Mouse (Mus musculus): ENCODE data around the gene Heatr5b.
"Not testable (repeated sequence)": the region's sequence is repeated elsewhere in the genome, so short reads cannot be mapped to it uniquely, and the experiment has no call there.

Gene Heatr5b

GRCm38 (mm10) chr17:78834856-78835835 is at the start of gene Heatr5b, which contains the start of gene Gpatch11:
Gene Heatr5b (minus strand): TSS chr17:78835364.
Gene Gpatch11 (plus strand): TSS chr17:78835567.
- peak; percentile 96 for DNase-seq (ENCODE audit: low read depth, low spot score)

GRCm38 (mm10) chr17:78883291-78883690 is 48.1 kb upstream of the Heatr5b start:
- DNase-seq (ENCODE audit: low read depth, low spot score), result no peak

- DNase-seq (ENCODE audit: low read depth, low spot score), result peak; percentile 87
These were observed 47.4 kb upstream of the Heatr5b start, which contains the start of gene Eif2ak2 for GRCm38 (mm10) chr17:78882401-78883112. Gene Eif2ak2 (minus strand): TSS chr17:78882573.

GRCm38 (mm10) chr17:78881878-78882304 is 46.7 kb upstream of the Heatr5b start:
- no peak for DNase-seq (ENCODE audit: low read depth, low spot score)

GRCm38 (mm10) chr17:78873886-78874285 is 38.7 kb upstream of the Heatr5b start:
- DNase-seq (ENCODE audit: low read depth, low spot score), result no peak

DNA sequence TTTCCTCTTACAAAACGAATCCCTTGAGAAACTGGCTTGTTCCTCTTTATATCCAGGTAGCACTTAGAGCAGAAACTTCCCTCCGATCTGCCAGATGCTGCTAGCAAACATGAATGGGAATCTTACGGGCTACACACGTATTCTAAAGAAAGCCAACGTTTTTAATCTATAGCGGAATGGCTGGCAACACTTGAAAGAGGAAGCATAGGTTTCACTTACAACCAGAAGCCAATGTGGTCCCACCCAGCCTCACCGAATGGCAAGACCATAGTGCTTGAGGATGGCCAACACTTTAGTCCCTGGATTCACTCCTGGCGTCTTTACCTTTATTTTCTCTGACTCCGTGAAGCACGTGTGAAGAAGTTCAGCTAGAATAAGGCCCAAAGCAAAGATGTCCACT is 21.1 kb upstream of the Heatr5b start:
- no peak for DNase-seq (ENCODE audit: low read depth, low spot score)

- DNase-seq (ENCODE audit: low read depth, low spot score), result no peak
These were observed 7.2 kb upstream of the Heatr5b start for GRCm38 (mm10) chr17:78842271-78842928.

GRCm38 (mm10) chr17:78836056-78836455 is 892 bp upstream of the Heatr5b start:
- DNase-seq (ENCODE audit: low read depth, low spot score), result no peak

GRCm38 (mm10) chr17:78824346-78824745 is 10.8 kb downstream of the Heatr5b start:
- DNase-seq (ENCODE audit: low read depth, low spot score), result no peak

- DNase-seq (ENCODE audit: low read depth, low spot score), result no peak
These were observed 25.6 kb downstream of the Heatr5b start for GRCm38 (mm10) chr17:78809582-78809981.

DNA sequence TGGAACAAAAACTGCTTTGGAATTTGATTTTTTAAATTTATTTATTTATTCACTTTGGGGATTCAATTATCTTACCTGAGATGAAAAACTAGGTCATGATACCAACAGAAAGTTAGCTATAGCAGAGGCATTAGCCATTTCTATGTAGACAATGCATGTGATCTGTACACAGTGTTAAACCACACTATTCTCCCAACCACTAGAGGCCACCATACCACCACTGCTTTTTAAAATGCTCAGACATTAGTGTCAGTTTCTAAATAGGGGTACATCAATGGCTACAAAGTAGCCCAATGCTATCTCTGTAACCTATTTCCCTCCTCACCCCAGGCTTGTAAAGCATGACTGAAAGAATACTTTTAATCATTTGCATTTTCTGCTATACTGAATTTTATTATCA is 26.1 kb downstream of the Heatr5b start:
- no peak for DNase-seq (ENCODE audit: low read depth, low spot score)

DNA sequence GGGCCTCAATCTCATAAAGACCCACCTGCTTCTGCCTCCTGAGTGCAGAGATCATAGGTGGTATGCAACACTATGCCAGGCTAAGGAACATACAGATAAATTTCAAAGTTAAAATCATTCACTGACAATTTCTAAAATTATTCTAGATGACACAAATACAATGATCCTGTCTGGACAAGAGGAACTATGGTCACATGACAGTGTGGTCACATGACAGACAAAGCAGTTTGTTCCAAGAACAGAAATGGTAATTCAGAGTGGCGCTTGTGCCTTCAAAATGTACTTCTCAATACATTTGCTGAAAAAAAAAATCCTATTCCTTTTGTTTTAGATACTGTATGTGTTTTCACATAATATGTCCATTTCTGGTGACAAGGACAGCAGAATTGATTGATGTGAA is 37.9 kb downstream of the Heatr5b start:
- DNase-seq (ENCODE audit: low read depth, low spot score), result no peak

- no peak for DNase-seq (ENCODE audit: low read depth, low spot score)
These were observed 40.8 kb downstream of the Heatr5b start for GRCm38 (mm10) chr17:78794390-78794789.

- DNase-seq (ENCODE audit: low read depth, low spot score), result no peak
These were observed 43.0 kb downstream of the Heatr5b start for GRCm38 (mm10) chr17:78792122-78792521.

GRCm38 (mm10) chr17:78791690-78792070 is 43.5 kb downstream of the Heatr5b start:
- DNase-seq (ENCODE audit: low read depth, low spot score), result no peak

GRCm38 (mm10) chr17:78791068-78791689 is 44.0 kb downstream of the Heatr5b start:
- no peak for DNase-seq (ENCODE audit: low read depth, low spot score)

GRCm38 (mm10) chr17:78788273-78788672 is 46.9 kb downstream of the Heatr5b start:
- not testable (repeated sequence) for DNase-seq (ENCODE audit: low read depth, low spot score)

DNA sequence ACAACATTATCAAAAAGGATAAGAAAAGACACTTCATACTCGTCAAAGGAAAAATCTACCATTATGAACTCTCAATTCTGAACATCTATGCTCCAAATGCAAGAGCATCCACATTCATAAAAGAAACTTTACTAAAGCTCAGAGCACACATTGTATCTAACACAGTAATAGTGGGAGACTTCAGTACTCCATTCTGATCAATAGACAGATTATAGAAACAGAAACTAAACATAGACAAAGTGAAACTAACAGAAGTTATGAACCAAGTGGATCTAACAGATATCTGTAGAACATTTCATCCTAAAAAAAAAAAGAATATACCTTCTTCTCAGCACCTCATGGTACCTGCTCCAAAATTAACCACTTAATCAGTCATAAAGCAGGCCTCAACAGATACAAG is 56.4 kb downstream of the Heatr5b start:
- no peak for DNase-seq (ENCODE audit: low read depth, low spot score)

DNA sequence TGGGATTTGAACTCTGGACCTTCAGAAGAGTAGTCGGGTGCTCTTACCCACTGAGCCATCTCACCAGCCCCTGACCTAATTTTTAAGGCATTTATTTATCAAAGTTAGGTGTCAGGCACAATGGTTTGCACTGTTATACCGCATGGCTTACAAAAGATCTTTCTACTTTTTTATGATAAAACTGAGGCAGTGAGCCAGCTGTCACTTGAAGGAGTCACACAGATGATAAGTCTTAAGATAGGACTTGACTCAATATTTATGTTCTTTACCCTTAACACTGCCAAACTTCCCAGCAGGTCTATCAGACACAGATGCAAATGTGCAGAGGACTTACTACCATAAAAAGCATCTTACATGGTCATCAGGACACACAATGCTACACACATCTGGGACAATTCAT is 62.8 kb downstream of the Heatr5b start:
- no peak for DNase-seq (ENCODE audit: low read depth, low spot score)

DNA sequence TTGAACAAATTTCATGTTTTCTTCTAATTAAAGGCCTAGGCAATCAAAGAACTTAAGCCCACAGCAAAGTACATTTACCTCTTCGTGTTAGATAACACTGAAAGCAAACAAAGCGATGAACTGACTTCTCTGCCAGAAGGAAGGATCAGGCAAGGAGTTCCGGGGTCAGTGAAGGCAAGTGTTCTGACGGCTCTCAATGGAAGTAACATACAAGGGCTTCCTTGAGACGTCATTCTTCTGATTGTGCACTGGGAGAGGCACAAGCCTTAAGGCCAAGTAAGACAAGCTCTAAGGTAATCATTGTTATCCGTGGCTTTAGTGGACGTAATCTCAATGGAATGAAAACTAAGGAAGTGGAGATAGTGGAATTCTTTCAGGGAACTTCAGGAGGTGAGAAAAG is 64.2 kb downstream of the Heatr5b start:
- no peak for DNase-seq (ENCODE audit: low read depth, low spot score)

GRCm38 (mm10) chr17:78769341-78769740 is 65.8 kb downstream of the Heatr5b start:
- DNase-seq (ENCODE audit: low read depth, low spot score), result no peak
